Comparison of ENCODE assay signal across 27 mouse cellular contexts in the genomic region with DNA sequence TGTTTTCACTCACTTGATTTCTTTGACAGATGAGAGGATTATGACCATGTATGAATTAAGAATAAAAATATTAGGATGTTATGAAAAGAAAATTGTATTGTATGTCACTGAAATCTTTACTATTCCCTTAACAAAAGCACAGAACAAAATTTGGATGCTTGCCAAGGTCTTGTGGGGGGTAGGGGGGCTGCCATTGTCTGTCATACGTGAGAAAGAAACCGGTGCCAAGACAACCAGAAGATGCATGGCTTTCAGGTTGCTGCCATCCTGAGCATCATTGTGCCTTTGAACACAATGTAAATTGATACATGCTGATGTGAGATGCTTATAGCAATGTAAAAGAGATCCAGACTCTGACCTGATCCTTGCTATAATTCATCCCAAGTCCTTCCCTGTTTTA.
DNase-seq lines count a peak whose midpoint lies in the region; ATAC-seq and TF ChIP-seq lines count a peak whose summit lies in the region.
"Had no signal": no experiment of that assay in that cellular context is flagged by ENCODE, and none has a peak within 500 bp of the region (broad histone marks: within the 10 kb centered on the region; RNA-seq: fewer than 3 reads in every experiment).

No protein-coding gene starts in this region.

- ATAC-seq in forebrain, embryonic 15.5 days (replicated peaks): no peak
- ATAC-seq in midbrain, embryonic 14.5 days (ENCODE audit: low FRiP score, low TSS enrichment): no peak; the same call in 1 of the 2 replicates
- no peak for ATAC-seq in midbrain, embryonic 16.5 days
- ATAC-seq: intestine, embryonic 15.5 days; midbrain, embryonic 13.5 days; Patski had no signal

- H3K4me1 ChIP-seq in forebrain, embryonic 15.5 days: peaks cover 8% of the 10 kb centered on the region
- no peaks in the 10 kb centered on the region for H3K4me1 ChIP-seq in forebrain, embryonic 10.5 days
- H3K4me1 ChIP-seq in midbrain, embryonic 14.5 days (ENCODE audit: control insufficient read depth, insufficient read depth, low read length): no peaks in the 10 kb centered on the region
- no peaks in the 10 kb centered on the region for H3K4me1 ChIP-seq in midbrain, embryonic 16.5 days (ENCODE audit: control insufficient read depth, insufficient read depth, low read length)
- H3K4me1 ChIP-seq in cerebellum, adult 2 months (ENCODE audit: control insufficient read depth, insufficient read depth, low read length): peaks cover 9% of the 10 kb centered on the region
- H3K4me1 ChIP-seq: embryonic facial prominence, embryonic 15.5 days; intestine, embryonic 15.5 days; limb, embryonic 13.5 days; liver, embryonic 13.5 days; neural tube, embryonic 13.5 days had no signal

- H3K4me3 ChIP-seq in forebrain, embryonic 15.5 days: no peak overlapping the region
- H3K4me3 ChIP-seq in forebrain, embryonic 10.5 days: no peak overlapping the region
- no peak overlapping the region for H3K4me3 ChIP-seq in midbrain, embryonic 14.5 days (replicated peaks; ENCODE audit: low read depth, low read length)
- no peak overlapping the region for H3K4me3 ChIP-seq in midbrain, embryonic 16.5 days (ENCODE audit: low read depth, low read length)
- no peak overlapping the region for H3K4me3 ChIP-seq in cerebellum, adult 2 months (replicated peaks; ENCODE audit: insufficient read depth, low read depth, low read length)
- H3K4me3 ChIP-seq: embryonic facial prominence, embryonic 15.5 days; heart, adult 2 months; intestine, embryonic 15.5 days; limb, embryonic 13.5 days; liver, embryonic 13.5 days; midbrain, embryonic 13.5 days; myocyte; neural tube, embryonic 13.5 days had no signal

- peak overlapping the region; percentile 14; the same call in 1 of the 2 replicates for H3K27ac ChIP-seq in forebrain, embryonic 15.5 days (replicated peaks)
- H3K27ac ChIP-seq in forebrain, embryonic 10.5 days: no peak overlapping the region
- H3K27ac ChIP-seq in midbrain, embryonic 14.5 days (replicated peaks; ENCODE audit: low read depth, low read length): no peak overlapping the region
- H3K27ac ChIP-seq in midbrain, embryonic 16.5 days (ENCODE audit: low read length): no peak overlapping the region
- H3K27ac ChIP-seq in cerebellum, adult 2 months (ENCODE audit: insufficient read depth, low read length): peak overlapping the region; percentile 39; the same call in 1 of the 2 replicates
- H3K27ac ChIP-seq: embryonic facial prominence, embryonic 15.5 days; heart, adult 2 months; hindbrain, embryonic 14.5 days; intestine, embryonic 15.5 days; limb, embryonic 13.5 days; liver, embryonic 13.5 days; midbrain, embryonic 13.5 days; neural tube, embryonic 13.5 days had no signal

- intact Hi-C loops in heart, postnatal 25 days (cut with DNase I): no loop called here

- DNase-seq in forebrain, embryonic 10.5 days (ENCODE audit: extremely low spot score, low spot score): no peak
- peak; percentile 43 for DNase-seq in midbrain, embryonic 14.5 days
- peak in 1 of 2 experiments; percentile 42 for DNase-seq in cerebellum, adult 2 months
- peak; percentile 31 to 36 for DNase-seq in cerebellum, postnatal 25 days
- no peak for DNase-seq in heart, postnatal 25 days (ENCODE audit: low spot score)
- DNase-seq: adrenal gland, postnatal 36 days; gastrocnemius, postnatal 25 days; heart, adult 2 months; heart, postnatal 36 days; kidney, adult 8-10 months; kidney, postnatal 10 days; layer of hippocampus, postnatal 36 days; liver, embryonic 13.5 days; lung, adult 2 months; right cerebral cortex, adult 18-20 months; right cerebral cortex, postnatal 4 days; thymus, postnatal 14 days had no signal

- H3K27me3 ChIP-seq in forebrain, embryonic 15.5 days: no peaks in the 10 kb centered on the region
- H3K27me3 ChIP-seq in forebrain, embryonic 10.5 days (ENCODE audit: poor library complexity, severe bottlenecking): no peaks in the 10 kb centered on the region
- no peaks in the 10 kb centered on the region for H3K27me3 ChIP-seq in midbrain, embryonic 14.5 days (ENCODE audit: control insufficient read depth, insufficient read depth, low read length)
- H3K27me3 ChIP-seq in midbrain, embryonic 16.5 days (ENCODE audit: control insufficient read depth, insufficient read depth, low read depth, low read length): no peaks in the 10 kb centered on the region
- no peaks in the 10 kb centered on the region for H3K27me3 ChIP-seq in cerebellum, adult 2 months (ENCODE audit: control insufficient read depth, insufficient read depth, low read length)
- H3K27me3 ChIP-seq: embryonic facial prominence, embryonic 15.5 days; intestine, embryonic 15.5 days; limb, embryonic 13.5 days; liver, embryonic 13.5 days; midbrain, embryonic 13.5 days; neural tube, embryonic 13.5 days; Patski had no signal

- H3K9me3 ChIP-seq in forebrain, embryonic 15.5 days: no peaks in the 10 kb centered on the region
- H3K9me3 ChIP-seq in forebrain, embryonic 10.5 days: no peaks in the 10 kb centered on the region
- H3K9me3 ChIP-seq in midbrain, embryonic 14.5 days (ENCODE audit: control insufficient read depth, low read length): no peaks in the 10 kb centered on the region
- H3K9me3 ChIP-seq in midbrain, embryonic 16.5 days (replicated peaks; ENCODE audit: control insufficient read depth, low read length, poor library complexity, severe bottlenecking): no peaks in the 10 kb centered on the region
- H3K9me3 ChIP-seq: embryonic facial prominence, embryonic 15.5 days; intestine, embryonic 15.5 days; limb, embryonic 13.5 days; liver, embryonic 13.5 days; midbrain, embryonic 13.5 days; neural tube, embryonic 13.5 days had no signal

- TF ChIP-seq CTCF in cerebellum, adult 2 months (IDR thresholded peaks at IDR 0.05; ENCODE audit: borderline replicate concordance, insufficient read depth, low read depth, low read length): no peak

- no peaks in the 10 kb centered on the region for H3K36me3 ChIP-seq in forebrain, embryonic 15.5 days
- no peaks in the 10 kb centered on the region for H3K36me3 ChIP-seq in forebrain, embryonic 10.5 days (replicated peaks)
- no peaks in the 10 kb centered on the region for H3K36me3 ChIP-seq in midbrain, embryonic 14.5 days (ENCODE audit: control insufficient read depth, insufficient read depth, low read length)
- no peaks in the 10 kb centered on the region for H3K36me3 ChIP-seq in midbrain, embryonic 16.5 days (ENCODE audit: control insufficient read depth, insufficient read depth, low read length)
- H3K36me3 ChIP-seq: embryonic facial prominence, embryonic 15.5 days; intestine, embryonic 15.5 days; limb, embryonic 13.5 days; liver, embryonic 13.5 days; midbrain, embryonic 13.5 days; neural tube, embryonic 13.5 days had no signal

- no peak overlapping the region for H3K4me2 ChIP-seq in forebrain, embryonic 15.5 days (replicated peaks)
- no peak overlapping the region for H3K4me2 ChIP-seq in midbrain, embryonic 14.5 days (ENCODE audit: low read length)
- H3K4me2 ChIP-seq in midbrain, embryonic 16.5 days (ENCODE audit: low read length): no peak overlapping the region
- H3K4me2 ChIP-seq: embryonic facial prominence, embryonic 15.5 days; hindbrain, embryonic 14.5 days; intestine, embryonic 15.5 days; limb, embryonic 13.5 days; liver, embryonic 13.5 days; midbrain, embryonic 13.5 days; neural tube, embryonic 13.5 days had no signal

- TF ChIP-seq POLR2A in cerebellum, adult 2 months (IDR thresholded peaks at IDR 0.05; ENCODE audit: borderline replicate concordance, insufficient read depth, low read length): no peak

- WGBS in forebrain, embryonic 15.5 days: 24% methylated on average over 2 of the region's 2 CpGs
- WGBS in forebrain, embryonic 10.5 days: 89% methylated on average over 2 of the region's 2 CpGs
- WGBS in midbrain, embryonic 14.5 days: 36% methylated on average over 2 of the region's 2 CpGs
- 41% methylated on average over 2 of the region's 2 CpGs for WGBS in midbrain, embryonic 16.5 days
- WGBS in cerebellum, adult 2 months: 11% methylated on average over 2 of the region's 2 CpGs

- no peak overlapping the region for H3K9ac ChIP-seq in forebrain, embryonic 15.5 days (replicated peaks)
- H3K9ac ChIP-seq in midbrain, embryonic 14.5 days (replicated peaks; ENCODE audit: low read length): no peak overlapping the region
- H3K9ac ChIP-seq in midbrain, embryonic 16.5 days (ENCODE audit: low read depth, low read length): no peak overlapping the region
- H3K9ac ChIP-seq: embryonic facial prominence, embryonic 15.5 days; hindbrain, embryonic 14.5 days; intestine, embryonic 15.5 days; limb, embryonic 13.5 days; liver, embryonic 13.5 days; midbrain, embryonic 13.5 days; neural tube, embryonic 13.5 days had no signal

Comparison
In these comparisons a context has a peak if more than half of its experiments do, and no peak if none do; other contexts are left out.
1. H3K27ac ChIP-seq: peak in forebrain, embryonic 15.5 days (single experiment) and cerebellum, adult 2 months (single experiment); none in forebrain, embryonic 10.5 days (single experiment), midbrain, embryonic 14.5 days (single experiment) and midbrain, embryonic 16.5 days (single experiment).
2. DNase-seq: peak in midbrain, embryonic 14.5 days (single experiment) and cerebellum, postnatal 25 days (2 of 2); none in forebrain, embryonic 10.5 days (single experiment) and heart, postnatal 25 days (single experiment).